Mouse (Mus musculus) brain, adult 10 weeks (tissue): Measurements from ENCODE around the gene N4bp2. TPM values are rescaled to one million over a fixed set of nuclear protein-coding genes. Genes with fewer than 3 reads are reported as not detected.

ENCODE experiments used
- polyA plus RNA-seq: library from polyadenylated mRNA; stranded (reverse); fragments of 350-450 nt; fragmentation: Illumina TruSeq; extraction: RNeasy Lipid Tissue Mini Kit (QIAGEN cat#74804); gene quantifications from one replicate; pipeline ENCODE4 v1.2.3, GENCODE M21; 2015; ENCODE audit warnings: low read depth, low replicate concordance

N4bp2 gene
- polyA plus RNA-seq, result 3.6 TPM

DNA sequence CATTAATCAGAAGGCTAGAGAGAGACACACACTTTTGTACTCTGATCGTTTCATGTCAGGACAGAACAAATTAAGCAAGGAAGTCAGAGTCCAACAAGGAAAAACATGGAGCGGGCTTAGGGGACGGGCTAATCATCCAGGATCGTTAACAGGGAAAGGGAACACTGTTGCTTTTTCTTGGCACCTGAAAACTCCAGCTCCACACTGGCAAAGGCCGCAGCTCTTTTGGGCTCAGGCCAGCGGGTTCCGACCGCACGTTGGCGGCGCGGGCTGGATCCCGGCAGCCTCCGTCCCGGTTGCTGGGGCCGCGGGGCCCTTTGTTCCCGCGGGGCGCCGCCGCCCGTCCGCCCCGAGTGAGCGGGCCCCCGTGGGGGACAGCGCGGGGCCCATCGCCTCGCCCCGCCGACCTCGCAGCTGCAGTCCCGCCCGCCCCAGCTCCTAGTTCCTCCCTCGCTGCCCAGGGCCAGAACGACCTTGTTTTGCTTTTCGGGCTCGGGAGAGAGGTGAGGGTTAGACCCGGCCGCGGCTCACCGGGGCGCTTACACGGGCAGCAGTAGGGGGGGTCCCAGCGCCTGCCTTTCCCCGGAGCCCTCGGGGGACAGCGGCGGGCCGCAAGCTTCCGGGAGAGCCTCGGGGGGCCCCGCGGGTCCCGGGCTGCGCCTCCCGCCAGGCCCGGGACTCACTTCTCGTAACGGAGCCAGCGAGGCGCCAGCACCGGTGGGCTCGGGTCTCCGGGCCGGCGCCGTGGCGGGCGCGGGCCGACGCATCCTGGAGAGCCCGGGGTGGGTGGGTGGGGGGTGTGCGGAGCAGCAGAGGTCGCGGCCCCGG, at the start of gene N4bp2:
TSS of gene N4bp2 (plus strand) at position 434 of the 828 bp plus-strand sequence.

GRCm38 (mm10) chr5:65861154-65861944, 98.0 kb downstream of the N4bp2 start, which contains the start of gene Rhoh:
Gene Rhoh, plus strand, starts transcription at chr5:65861213.

Other genes starting within 250 kb of the N4bp2 start
- gene Smim14, start 226.3 kb upstream of the N4bp2 start, polyA plus RNA-seq, result 168 TPM
- gene Ube2k, start 226.3 kb upstream of the N4bp2 start, polyA plus RNA-seq, result 109 TPM
- gene Pds5a, start 65.2 kb upstream of the N4bp2 start, polyA plus RNA-seq, result 50.4 TPM
- 0.45 TPM for gene Rhoh, start 97.7 kb downstream of the N4bp2 start, polyA plus RNA-seq
- gene Chrna9, start 171.4 kb downstream of the N4bp2 start, polyA plus RNA-seq, result not detected
- gene 9130230L23Rik, start 240.8 kb downstream of the N4bp2 start, polyA plus RNA-seq, result not detected